ENCODE assay signal across 27 mouse cellular contexts in the genomic region with DNA sequence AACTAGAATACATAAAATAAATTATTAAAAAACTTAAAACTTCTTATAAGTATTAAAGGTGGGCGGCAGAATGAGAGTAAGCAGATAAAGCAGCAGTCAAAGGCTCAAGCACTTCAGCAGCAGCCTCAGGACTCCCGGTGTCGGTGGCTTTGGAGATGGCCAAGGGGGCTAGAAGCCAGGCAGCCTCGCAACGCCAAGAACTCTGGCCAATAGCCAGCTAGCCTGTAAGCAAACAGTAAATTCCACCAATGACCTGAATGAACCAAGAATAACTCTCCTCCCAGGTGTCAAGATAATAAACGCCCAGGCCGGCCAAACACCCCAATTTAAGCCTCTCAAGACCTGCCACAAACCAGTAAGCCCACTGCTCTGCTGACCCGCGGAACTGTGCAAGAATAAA. TPM values are rescaled to one million over a fixed set of nuclear protein-coding genes. Genes with fewer than 3 reads are reported as not detected.
DNase-seq lines count a peak whose midpoint lies in the region; ATAC-seq lines count a peak whose summit lies in the region.
"Had no signal": no experiment of that assay in that cellular context is flagged by ENCODE, and none has a peak within 500 bp of the region (broad histone marks: within the 10 kb centered on the region; RNA-seq: fewer than 3 reads in every experiment).

No protein-coding gene starts in this region.

- 55% methylated on average over 9 of the region's 9 CpGs for WGBS in heart, embryonic 13.5 days
- 94% methylated on average over 9 of the region's 9 CpGs for WGBS in forebrain, embryonic 12.5 days
- WGBS in hindbrain, embryonic 11.5 days, result 92% methylated on average over 9 of the region's 9 CpGs

- 0 out of 2 replicates have a peak overlapping the region, but pooled peaks have one; percentile 1 for H3K27ac ChIP-seq in heart, embryonic 13.5 days (replicated peaks)
- no peak overlapping the region for H3K27ac ChIP-seq in forebrain, embryonic 12.5 days
- H3K27ac ChIP-seq in hindbrain, embryonic 11.5 days (ENCODE audit: low read depth, low read length), result no peak overlapping the region
- H3K27ac ChIP-seq: hindbrain, postnatal 0 days; kidney, embryonic 15.5 days; liver, embryonic 13.5 days; stomach, embryonic 15.5 days had no signal

- H3K4me3 ChIP-seq in heart, embryonic 13.5 days, result no peak overlapping the region
- H3K4me3 ChIP-seq in forebrain, embryonic 12.5 days (replicated peaks), result no peak overlapping the region
- no peak overlapping the region for H3K4me3 ChIP-seq in hindbrain, embryonic 11.5 days (ENCODE audit: low read depth, low read length)
- H3K4me3 ChIP-seq: kidney, embryonic 15.5 days; liver, embryonic 13.5 days; stomach, embryonic 15.5 days had no signal

- no peak overlapping the region for H3K9ac ChIP-seq in heart, embryonic 13.5 days
- no peak overlapping the region for H3K9ac ChIP-seq in forebrain, embryonic 12.5 days
- no peak overlapping the region for H3K9ac ChIP-seq in hindbrain, embryonic 11.5 days (ENCODE audit: low read depth, low read length)
- H3K9ac ChIP-seq: forebrain, postnatal 0 days; kidney, embryonic 15.5 days; liver, embryonic 13.5 days; lung, embryonic 14.5 days; stomach, embryonic 15.5 days had no signal

- no peak for ATAC-seq in heart, embryonic 13.5 days (ENCODE audit: extremely low read depth, insufficient number of reproducible peaks, low FRiP score, low TSS enrichment)
- ATAC-seq in forebrain, embryonic 12.5 days (ENCODE audit: low FRiP score), result no peak
- ATAC-seq in hindbrain, embryonic 11.5 days (ENCODE audit: low FRiP score), result no peak
- ATAC-seq: CD4-positive, CD25-positive, alpha-beta regulatory T cell, adult 4 months; forebrain, postnatal 0 days; hindbrain, postnatal 0 days; intestine, postnatal 0 days; Patski had no signal

- H3K27me3 ChIP-seq in heart, embryonic 13.5 days (replicated peaks), result no peaks in the 10 kb centered on the region
- no peaks in the 10 kb centered on the region for H3K27me3 ChIP-seq in forebrain, embryonic 12.5 days
- H3K27me3 ChIP-seq in hindbrain, embryonic 11.5 days (ENCODE audit: control insufficient read depth, insufficient read depth, low read length), result no peaks in the 10 kb centered on the region
- H3K27me3 ChIP-seq: kidney, embryonic 15.5 days; liver, embryonic 13.5 days; Patski; stomach, embryonic 15.5 days had no signal

- H3K9me3 ChIP-seq in heart, embryonic 13.5 days, result no peaks in the 10 kb centered on the region
- no peaks in the 10 kb centered on the region for H3K9me3 ChIP-seq in forebrain, embryonic 12.5 days
- no peaks in the 10 kb centered on the region for H3K9me3 ChIP-seq in hindbrain, embryonic 11.5 days (ENCODE audit: control insufficient read depth, low read length)
- H3K9me3 ChIP-seq: kidney, embryonic 15.5 days; liver, embryonic 13.5 days; stomach, embryonic 15.5 days had no signal

- no peak overlapping the region for H3K4me2 ChIP-seq in heart, embryonic 13.5 days
- no peak overlapping the region for H3K4me2 ChIP-seq in forebrain, embryonic 12.5 days
- H3K4me2 ChIP-seq in hindbrain, embryonic 11.5 days (replicated peaks; ENCODE audit: low read depth, low read length), result no peak overlapping the region
- H3K4me2 ChIP-seq: kidney, embryonic 15.5 days; liver, embryonic 13.5 days; lung, embryonic 14.5 days; stomach, embryonic 15.5 days had no signal

- peak; percentile 54 for DNase-seq in adrenal gland, postnatal 10 days
- no peak for DNase-seq in adrenal gland, adult (ENCODE audit: inconsistent age in 2 of 2, low spot score in 1 of 2)
- peak; percentile 36 for DNase-seq in gastrocnemius, adult 18-20 months (ENCODE audit: low spot score)
- no peak for DNase-seq in gastrocnemius, postnatal 4 days (ENCODE audit: low spot score in 2 of 2)
- DNase-seq in cerebellum, postnatal 25 days, result peak; percentile 30 to 49
- no peak for DNase-seq in hindbrain, embryonic 11.5 days (ENCODE audit: low spot score)
- DNase-seq: forebrain, postnatal 0 days; kidney, postnatal 4 days; liver, embryonic 13.5 days; lung, embryonic 14.5 days; lung, postnatal 4 days; right cerebral cortex, postnatal 25 days; thymus, adult 2 months had no signal

- peaks cover 78% of the 10 kb centered on the region for H3K36me3 ChIP-seq in heart, embryonic 13.5 days
- H3K36me3 ChIP-seq in forebrain, embryonic 12.5 days (replicated peaks), result peaks cover 63% of the 10 kb centered on the region
- no peaks in the 10 kb centered on the region for H3K36me3 ChIP-seq in hindbrain, embryonic 11.5 days (ENCODE audit: control insufficient read depth, insufficient read depth, low read length)

- H3K4me1 ChIP-seq in heart, embryonic 13.5 days, result peaks cover 20% of the 10 kb centered on the region
- H3K4me1 ChIP-seq in forebrain, embryonic 12.5 days, result no peaks in the 10 kb centered on the region
- H3K4me1 ChIP-seq in hindbrain, embryonic 11.5 days (replicated peaks; ENCODE audit: control insufficient read depth, insufficient read depth, low read length), result no peaks in the 10 kb centered on the region
- H3K4me1 ChIP-seq: kidney, embryonic 15.5 days; liver, embryonic 13.5 days; stomach, embryonic 15.5 days had no signal

RNA-seq across cellular contexts. Expression of a gene that starts 13.8 kb away (rescaled TPM):
- total RNA-seq in adrenal gland, postnatal 10 days (2021), result 10 to 100 TPM; 12.3 to 15.1 TPM
- 10 to 100 TPM; 11.4 to 12.5 TPM for total RNA-seq in gastrocnemius, adult 18-20 months (2021)
- 10 to 100 TPM; 13.9 to 19.4 TPM for total RNA-seq in gastrocnemius, postnatal 4 days (2021)
- polyA plus RNA-seq in heart, embryonic 13.5 days (2015; fragmentation: Nextera tagmentation; extraction: Ambion mirVana), result 19.9 and 20.4 TPM in 2 replicates
- polyA plus RNA-seq in forebrain, embryonic 12.5 days (2016; fragmentation: Nextera tagmentation; extraction: Ambion mirVana), result 36.9 and 37.4 TPM in 2 replicates
- polyA plus RNA-seq in hindbrain, embryonic 11.5 days (2014; fragmentation: Nextera tagmentation; extraction: Ambion mirVana), result 32.7 and 34.7 TPM in 2 replicates

RNA-seq across cellular contexts. Expression of a gene that starts 13.8 kb away (rescaled TPM):
- 10 to 100 TPM; 67.7 to 78.5 TPM for total RNA-seq in adrenal gland, postnatal 10 days (2021)
- total RNA-seq in gastrocnemius, adult 18-20 months (2021), result 10 to 100 TPM; 11.4 to 17.3 TPM
- 10 to 100 TPM; 25.1 to 25.4 TPM for total RNA-seq in gastrocnemius, postnatal 4 days (2021)
- 6.6 and 6.7 TPM in 2 replicates for polyA plus RNA-seq in heart, embryonic 13.5 days (2015; fragmentation: Nextera tagmentation; extraction: Ambion mirVana)
- 35.6 and 38.6 TPM in 2 replicates for polyA plus RNA-seq in forebrain, embryonic 12.5 days (2016; fragmentation: Nextera tagmentation; extraction: Ambion mirVana)
- polyA plus RNA-seq in hindbrain, embryonic 11.5 days (2014; fragmentation: Nextera tagmentation; extraction: Ambion mirVana), result 31.1 and 35.3 TPM in 2 replicates

RNA-seq across cellular contexts. Expression of a gene that starts 46.6 kb away (rescaled TPM):
- 1 to 10 TPM; 3.0 to 4.0 TPM for total RNA-seq in adrenal gland, postnatal 10 days (2021)
- total RNA-seq in gastrocnemius, adult 18-20 months (2021), result 1 to 10 TPM; 6.0 to 7.7 TPM
- total RNA-seq in gastrocnemius, postnatal 4 days (2021), result 1 to 10 TPM; 6.4 to 7.7 TPM
- 5.1 and 6.6 TPM in 2 replicates for polyA plus RNA-seq in heart, embryonic 13.5 days (2015; fragmentation: Nextera tagmentation; extraction: Ambion mirVana)
- 19.9 and 20.6 TPM in 2 replicates for polyA plus RNA-seq in forebrain, embryonic 12.5 days (2016; fragmentation: Nextera tagmentation; extraction: Ambion mirVana)
- 13.7 and 14.8 TPM in 2 replicates for polyA plus RNA-seq in hindbrain, embryonic 11.5 days (2014; fragmentation: Nextera tagmentation; extraction: Ambion mirVana)

RNA-seq across cellular contexts. Expression of a gene that starts 51.6 kb away (rescaled TPM):
- total RNA-seq in adrenal gland, postnatal 10 days (2021), result not detected
- not detected for total RNA-seq in gastrocnemius, adult 18-20 months (2021)
- not detected for total RNA-seq in gastrocnemius, postnatal 4 days (2021)
- not detected in 2 replicates for polyA plus RNA-seq in heart, embryonic 13.5 days (2015; fragmentation: Nextera tagmentation; extraction: Ambion mirVana)
- polyA plus RNA-seq in forebrain, embryonic 12.5 days (2016; fragmentation: Nextera tagmentation; extraction: Ambion mirVana), result not detected in 2 replicates
- not detected in 2 replicates for polyA plus RNA-seq in hindbrain, embryonic 11.5 days (2014; fragmentation: Nextera tagmentation; extraction: Ambion mirVana)
- total RNA-seq: ES-E14; forebrain, postnatal 0 days; gastrocnemius, postnatal 36 days; hematopoietic stem cell, adult 5-6 weeks; hindbrain, postnatal 0 days; layer of hippocampus, postnatal 14 days had no signal
- polyA plus RNA-seq: CD4-positive, CD25-positive, alpha-beta regulatory T cell, adult 4 months; embryonic facial prominence, embryonic 14.5 days; forebrain, postnatal 0 days; hindbrain, postnatal 0 days; intestine, postnatal 0 days; limb, embryonic 11.5 days; liver, embryonic 13.5 days; lung, embryonic 14.5 days; Patski; stomach, embryonic 15.5 days; thymus, adult 2 months had no signal

Comparison
In these comparisons a context has a peak if more than half of its experiments do, and no peak if none do; other contexts are left out.
1. DNase-seq: peak in adrenal gland, postnatal 10 days (single experiment), gastrocnemius, adult 18-20 months (single experiment) and cerebellum, postnatal 25 days (2 of 2); none in adrenal gland, adult (0 of 2), gastrocnemius, postnatal 4 days (0 of 2) and hindbrain, embryonic 11.5 days (single experiment).